Mouse (Mus musculus) fibroblast of lung, adult 2 months (primary cell): ENCODE measurements around the gene Lbr.

Source experiments
- DNase-seq: peaks from one replicate; pipeline ENCODE4 v3.0.0-alpha.2; 2011; ENCODE audit warnings: low read depth

The Lbr gene

DNA sequence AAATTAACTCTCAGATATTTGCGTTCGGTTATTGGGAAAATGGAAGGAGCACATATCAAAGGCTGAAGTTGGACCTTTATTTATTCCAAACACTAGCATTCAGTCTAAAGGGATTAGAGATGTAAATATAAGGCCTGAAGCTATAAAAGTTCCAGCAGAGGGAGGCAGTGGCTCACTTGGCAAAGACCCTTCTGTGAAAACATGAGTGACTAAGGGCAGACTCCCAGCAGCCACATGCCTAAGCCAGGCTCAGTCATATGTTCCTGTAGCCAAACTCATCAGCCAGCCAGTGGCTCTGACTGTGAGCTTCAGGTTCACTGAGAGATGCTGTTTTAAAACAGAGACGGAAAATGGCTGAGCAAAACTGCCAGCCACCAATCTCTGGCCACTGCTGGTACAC, 71.0 kb downstream of the Lbr start:
- DNase-seq, result no peak

DNA sequence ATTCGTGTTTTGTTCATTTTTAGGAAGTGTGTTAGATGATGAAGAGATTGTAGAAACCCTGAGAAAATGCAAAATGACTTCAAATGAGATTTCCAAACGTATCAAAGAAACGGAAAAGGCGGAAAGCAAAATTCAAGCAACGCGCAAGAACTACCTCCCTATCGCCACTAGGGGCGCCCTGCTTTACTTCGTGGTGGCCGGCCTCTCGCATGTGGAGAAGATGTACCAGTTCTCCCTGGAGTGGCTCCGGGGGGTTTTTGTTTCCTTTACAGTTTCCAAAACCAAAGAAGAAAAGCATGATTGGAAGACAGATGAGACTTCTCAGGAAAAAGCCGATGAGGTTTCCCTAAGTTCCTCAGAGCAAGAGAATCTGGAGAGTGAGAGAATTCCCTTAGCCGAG, 73.5 kb downstream of the Lbr start:
- no peak for DNase-seq
